Mouse (Mus musculus) lung, adult 2 months (tissue): ENCODE data around the gene Bcl2l12. TPM values are rescaled to one million over a fixed set of nuclear protein-coding genes. Genes with fewer than 3 reads are reported as not detected.
A peak's percentile ranks its signal among the peaks of the same experiment; 100 is the strongest.

Source experiments
- DNase-seq: peaks from one replicate; pipeline ENCODE4 v3.0.0; 2022
- H3K4me1 ChIP-seq: fragments of 200-500 bp; 2 replicates; pipeline ENCODE4 v1.6.1; 2011; ENCODE audit warnings: low read length; ENCODE audit not compliant: control insufficient read depth, insufficient read depth
- H3K4me3 ChIP-seq: fragments of 200-500 bp; replicated peaks from 2 replicates; pipeline ENCODE3; 2011; ENCODE audit warnings: low read depth, mild to moderate bottlenecking, control low read depth, low read length; ENCODE audit errors: extremely low read depth
- CTCF ChIP-seq: fragments of 200-500 bp; IDR thresholded peaks from 2 replicates; pipeline ENCODE4 v1.5.1; 2011; ENCODE audit warnings: mild to moderate bottlenecking, low read length, control low read depth; ENCODE audit not compliant: insufficient read depth
- POLR2A ChIP-seq: fragments of 200-500 bp; IDR thresholded peaks from 2 replicates; pipeline ENCODE4 v1.6.1; 2011; ENCODE audit warnings: low read depth, mild to moderate bottlenecking, control low read depth, low read length, borderline replicate concordance; ENCODE audit errors: extremely low read depth
- WGBS: fragments of 180-500 bp; shearing (Covaris S2); methylation state at CpG from one replicate; pipeline ENCODE4 v1.1.7; 2018; 5-methylcytosine and 5-hydroxymethylcytosine counted together
- polyA plus RNA-seq: library from polyadenylated mRNA; depleted of rRNA; stranded (reverse); fragments of >200 nt; gene quantifications from 2 replicates; pipeline ENCODE4 v1.2.3, GENCODE M21; 2012

The Bcl2l12 gene
- polyA plus RNA-seq, 1 experiment = 37.1 TPM

DNA sequence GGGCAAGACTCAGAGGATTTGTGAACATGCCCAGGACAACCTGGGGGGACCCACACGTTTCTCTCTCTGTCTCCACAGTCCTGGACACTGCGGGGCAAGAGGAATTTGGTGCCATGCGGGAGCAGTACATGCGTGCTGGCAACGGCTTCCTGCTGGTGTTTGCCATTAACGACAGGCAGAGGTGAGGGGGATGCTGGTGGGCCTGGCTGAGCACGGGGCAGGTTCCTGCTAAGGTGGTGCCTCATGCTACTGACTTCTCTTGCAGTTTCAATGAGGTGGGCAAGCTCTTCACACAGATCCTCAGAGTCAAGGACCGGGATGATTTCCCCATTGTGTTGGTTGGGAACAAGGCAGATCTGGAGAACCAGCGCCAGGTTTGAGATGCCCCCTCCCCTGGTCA is 21.7 kb upstream of the Bcl2l12 start:
- Histone ChIP-seq H3K4me3 (no peak overlapping the region), H3K4me1 (peaks cover 2% of the 10 kb centered on the region; the same call in 1 of the 2 replicates)
- no peak for TF ChIP-seq CTCF
- TF ChIP-seq POLR2A = no peak
- 74% methylated on average over 9 of the region's 9 CpGs for WGBS
- no peak for DNase-seq

DNA sequence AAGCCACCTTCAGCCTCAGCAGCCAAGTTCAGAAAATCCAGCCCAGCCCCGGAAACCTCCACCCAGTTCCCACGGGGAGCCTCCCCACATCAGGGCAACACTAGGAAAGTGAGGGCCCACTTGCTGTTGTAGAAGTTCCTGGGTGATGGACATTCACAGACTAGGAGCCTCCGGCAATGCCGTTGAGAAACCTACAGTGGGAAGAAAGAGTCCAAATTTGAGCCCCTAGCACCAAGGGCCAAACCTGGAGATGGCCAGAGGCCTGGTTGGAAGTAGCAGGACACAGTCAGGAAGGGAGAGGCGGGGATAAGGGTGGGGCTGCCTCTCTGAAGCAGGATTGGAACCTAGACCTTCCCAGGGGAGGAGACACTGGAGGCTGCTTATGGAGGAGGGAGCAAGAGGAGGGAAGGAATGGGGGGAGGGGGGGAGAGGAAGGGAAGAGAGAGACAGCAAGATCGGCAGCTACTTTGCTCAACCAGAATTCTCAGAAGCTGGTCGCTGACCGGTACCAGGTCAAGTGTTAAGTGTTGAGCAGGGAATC is 20.6 kb upstream of the Bcl2l12 start:
- TF ChIP-seq CTCF (no peak), POLR2A (peak; percentile 76; the same call in 1 of the 2 replicates)
- peak; percentile 71 for DNase-seq
- Histone ChIP-seq H3K4me1 (peaks cover 2% of the 10 kb centered on the region; the same call in 1 of the 2 replicates), H3K4me3 (peak overlapping the region; percentile 76)
- WGBS = 10% methylated on average over 8 of the region's 8 CpGs

DNA sequence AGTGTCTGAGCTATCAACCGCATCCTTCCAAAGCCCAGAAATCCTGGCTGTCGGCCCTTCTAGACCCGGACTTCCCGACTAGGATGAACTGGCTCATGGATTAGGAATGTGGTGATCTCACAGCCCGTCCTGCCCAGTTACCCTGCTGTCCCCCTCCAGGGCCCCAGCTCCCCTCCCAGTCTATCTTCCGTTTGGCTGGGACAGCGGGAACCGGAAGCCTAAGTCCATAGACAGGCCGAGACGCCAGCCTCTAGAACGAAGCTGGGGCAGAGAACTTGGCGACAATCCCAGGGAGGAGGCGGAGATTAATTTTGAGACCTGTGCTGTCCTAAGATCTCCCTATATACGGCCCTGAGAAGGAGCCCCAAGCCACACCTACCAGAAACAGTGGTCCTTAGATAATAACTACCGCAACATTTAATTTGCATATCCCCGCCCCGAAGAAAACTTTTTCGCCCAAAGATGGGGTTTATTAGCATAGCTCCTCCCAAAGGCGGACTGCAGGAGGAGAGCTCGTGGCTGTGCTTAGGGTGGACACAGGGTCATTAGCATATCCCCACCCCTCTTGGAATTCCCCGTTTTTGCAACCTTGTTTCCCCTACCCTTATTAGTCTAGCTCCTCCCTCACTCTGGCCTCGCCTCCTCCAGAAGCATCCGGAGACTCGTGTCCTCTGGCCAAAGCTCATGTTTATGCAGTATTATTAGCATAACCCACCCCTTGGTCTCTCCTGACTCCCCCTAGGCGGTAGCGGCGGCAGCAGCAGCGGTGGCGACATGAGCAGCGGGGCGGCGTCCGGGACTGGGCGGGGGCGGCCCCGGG is 18.9 kb upstream of the Bcl2l12 start, which contains the start of gene Rras:
Rras (plus strand) TSS at position 720 of the 820 bp plus-strand sequence.
- TF ChIP-seq POLR2A (peak; percentile 90), CTCF (no peak)
- WGBS = under 1% methylated on average over 36 of the region's 36 CpGs
- H3K4me3 ChIP-seq = peak within 1 kb of the TSS; percentile 76
- peak; percentile 85 for DNase-seq
- peaks cover 2% of the 10 kb centered on the region; the same call in 1 of the 2 replicates for H3K4me1 ChIP-seq

DNA sequence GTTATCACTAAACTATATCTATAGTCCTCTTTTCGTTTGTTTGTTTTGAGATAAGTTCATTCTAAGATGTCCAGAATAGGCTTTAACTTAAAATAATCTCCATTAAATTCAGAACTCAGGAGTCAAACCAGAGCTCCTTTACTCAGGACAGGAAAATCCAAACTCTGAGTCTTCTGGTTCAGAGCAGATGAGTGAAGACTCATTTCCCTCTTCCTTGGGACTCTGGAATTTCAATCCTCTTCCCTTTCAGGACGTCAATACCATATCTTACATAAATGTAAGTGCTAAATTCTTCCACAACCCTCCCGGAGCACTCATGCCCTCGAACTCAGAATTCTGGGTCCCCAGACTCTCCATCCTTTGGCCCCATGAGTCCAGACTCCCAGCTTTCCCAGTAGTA is 18.2 kb upstream of the Bcl2l12 start:
- WGBS = 1% methylated on average over 4 of the region's 4 CpGs
- no peak for DNase-seq
- peak overlapping the region; percentile 34 for H3K4me3 ChIP-seq
- H3K4me1 ChIP-seq = peaks cover 2% of the 10 kb centered on the region; the same call in 1 of the 2 replicates
- no peak for TF ChIP-seq CTCF
- TF ChIP-seq POLR2A = no peak

DNA sequence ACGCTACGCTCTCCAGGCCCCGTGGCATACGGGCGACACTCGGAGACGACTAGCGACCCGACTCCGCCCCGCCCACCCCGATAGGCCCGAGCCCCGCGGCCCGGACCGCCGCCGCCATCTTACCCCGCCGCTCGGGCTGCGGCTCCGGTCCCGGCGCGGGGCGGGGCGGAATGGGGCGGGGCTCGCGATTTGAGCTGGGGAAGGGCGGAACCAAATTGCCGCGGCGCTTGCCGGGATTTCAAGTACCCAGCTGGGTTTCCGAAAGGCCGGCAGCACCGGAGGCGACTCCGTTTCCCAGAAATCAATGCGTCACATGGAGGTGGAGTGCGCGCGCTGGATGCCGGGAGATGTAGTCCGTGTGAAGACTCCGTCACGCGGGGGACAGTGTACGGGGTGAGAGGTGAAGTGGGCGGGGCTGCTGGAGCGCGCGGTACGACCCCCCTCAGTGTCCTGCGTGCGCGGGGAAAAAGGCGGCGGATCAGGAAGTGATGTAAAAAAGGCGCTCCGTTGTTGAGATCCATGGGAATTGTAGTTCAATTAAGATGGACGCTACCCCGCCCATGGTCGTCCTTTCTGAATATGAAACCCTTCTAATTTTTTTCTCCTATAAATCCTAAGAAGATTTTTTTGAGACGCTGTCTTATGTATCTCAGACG is 17.6 kb upstream of the Bcl2l12 start, which contains the start of gene Scaf1:
Scaf1 (minus strand) TSS at position 407 of the 656 bp plus-strand sequence.
- TF ChIP-seq CTCF (no peak), POLR2A (peak; percentile 63)
- H3K4me3 ChIP-seq = peak within 1 kb of the TSS; percentile 74
- peaks cover 2% of the 10 kb centered on the region; the same call in 1 of the 2 replicates for H3K4me1 ChIP-seq
- DNase-seq = peak; percentile 99
- 1% methylated on average over 69 of the region's 69 CpGs for WGBS

DNA sequence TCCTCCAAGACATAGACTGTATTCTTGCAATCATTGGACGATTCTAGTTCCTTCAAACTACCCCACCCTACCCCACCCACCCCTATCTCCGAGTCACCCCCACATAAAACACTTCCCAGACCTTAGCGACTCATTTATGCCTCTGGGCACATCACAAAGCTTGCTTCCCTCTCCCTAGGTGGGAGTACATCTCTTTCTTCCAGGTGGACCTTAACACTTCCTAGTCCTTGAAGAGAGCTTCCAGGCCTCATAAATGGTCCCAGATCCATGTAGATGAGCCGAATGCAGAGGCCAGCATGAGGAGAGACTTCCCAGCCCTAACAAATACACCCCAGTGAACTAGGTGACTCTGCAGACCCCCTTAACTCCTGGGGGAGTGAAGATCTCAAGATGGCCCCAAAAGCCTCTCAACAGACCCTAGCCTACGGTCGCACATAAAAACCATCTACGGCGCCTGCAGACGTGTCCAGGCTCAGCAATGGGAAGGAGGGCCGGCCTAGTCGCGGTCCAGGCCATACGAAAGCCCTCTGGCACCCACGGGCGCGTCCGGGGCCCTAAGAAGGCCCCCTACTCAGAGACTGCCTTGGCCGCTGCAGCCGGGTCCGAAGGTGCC is 16.9 kb upstream of the Bcl2l12 start:
- WGBS = under 1% methylated on average over 20 of the region's 20 CpGs
- no peak for TF ChIP-seq CTCF
- no peak for TF ChIP-seq POLR2A

DNA sequence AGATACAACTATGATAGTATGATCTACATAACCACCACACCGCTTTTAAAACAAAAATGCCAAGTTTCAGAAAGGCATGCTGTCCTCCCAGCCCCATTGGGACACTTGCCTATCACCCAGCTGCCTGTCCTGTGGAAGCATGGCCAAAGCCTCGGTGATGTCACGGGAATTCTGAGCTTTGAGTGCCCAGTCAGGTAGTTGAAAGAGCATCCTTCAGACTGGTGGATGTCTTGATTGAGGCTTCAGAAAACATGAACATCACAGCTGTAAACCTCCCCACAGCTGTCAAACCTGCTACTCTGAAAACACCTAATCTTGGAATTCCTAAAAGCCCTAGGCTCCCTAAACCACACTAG is 15.6 kb upstream of the Bcl2l12 start:
- TF ChIP-seq CTCF (no peak), POLR2A (no peak)
- no peaks in the 10 kb centered on the region; the same call in 1 of the 2 replicates for H3K4me1 ChIP-seq

More for the DNA sequence above, 16.9 kb upstream of the Bcl2l12 start:
- Histone ChIP-seq H3K4me3 (peak overlapping the region; percentile 74), H3K4me1 (peaks cover 2% of the 10 kb centered on the region; the same call in 1 of the 2 replicates)
- peak; percentile 33 for DNase-seq

DNA sequence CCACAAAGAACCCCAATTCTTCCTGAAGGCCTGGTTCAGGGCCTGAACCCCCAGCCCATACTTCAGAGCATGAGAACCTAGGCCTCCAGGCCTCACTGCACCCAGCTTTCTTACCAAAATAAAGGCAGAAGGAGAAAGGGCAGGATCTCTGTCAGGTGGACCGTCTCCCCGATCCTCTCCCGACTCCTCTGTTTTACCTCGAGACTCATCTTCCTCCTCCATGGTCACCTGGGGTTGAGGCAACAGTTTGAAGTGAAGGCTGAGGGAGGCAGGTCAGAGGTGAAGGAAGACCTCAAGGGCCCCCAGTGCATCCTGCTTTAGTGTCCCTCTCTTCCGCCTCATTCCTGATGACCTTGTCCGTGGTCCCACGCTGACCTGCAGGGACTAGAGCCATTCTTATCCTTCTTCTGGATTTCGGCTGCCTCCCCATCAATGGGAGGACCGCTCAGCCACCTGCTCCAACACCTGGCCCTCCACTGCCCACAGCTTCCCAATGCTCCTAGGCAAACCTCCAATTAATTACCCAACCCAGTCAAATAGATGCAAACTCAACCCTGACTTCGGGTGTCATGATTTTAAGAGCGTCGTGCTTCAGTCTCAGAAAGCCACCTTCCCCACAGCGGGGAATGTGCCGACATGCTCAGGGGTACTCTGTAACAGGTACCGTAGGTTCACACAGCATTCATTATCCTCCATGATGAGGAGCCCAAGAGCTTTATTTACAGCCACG is 15.0 kb upstream of the Bcl2l12 start:
- TF ChIP-seq CTCF (no peak), POLR2A (no peak)
- no peak for DNase-seq
- 90% methylated on average over 16 of the region's 16 CpGs for WGBS
- Histone ChIP-seq H3K4me1 (no peaks in the 10 kb centered on the region; the same call in 1 of the 2 replicates), H3K4me3 (no peak overlapping the region)

More for the DNA sequence above, 15.6 kb upstream of the Bcl2l12 start:
- DNase-seq = no peak
- no peak overlapping the region for H3K4me3 ChIP-seq
- WGBS = 87% methylated on average over 3 of the region's 3 CpGs
